Mouse (Mus musculus): ENCODE measurements around the gene Fez1. TPM values are rescaled to one million over a fixed set of nuclear protein-coding genes. Genes with fewer than 3 reads are reported as not detected.

Gene Fez1
- total and polyA plus RNA-seq, 3 experiments = not detected

GRCm38 (mm10) chr9:36898560-36898959, 76.9 kb downstream of the Fez1 start:
- Histone ChIP-seq H3K36me3 (ENCODE audit: control insufficient read depth in 1 of 2, insufficient read depth in 2 of 2, low read length in 2 of 2) (no peaks in the 10 kb centered on the region), H3K4me1 (ENCODE audit: control insufficient read depth in 1 of 2, insufficient read depth in 2 of 2, low read length in 2 of 2) (no peaks in the 10 kb centered on the region), H3K9ac (ENCODE audit: control insufficient read depth, low read depth, low read length, poor library complexity, severe bottlenecking) (no peak overlapping the region), H3K9me3 (replicated peaks; ENCODE audit: insufficient read depth, low read length) (no peaks in the 10 kb centered on the region), H3K27ac (ENCODE audit: control insufficient read depth, low read depth, low read length) (no peak overlapping the region), H3K79me2 (ENCODE audit: control insufficient read depth, insufficient read depth, low read length, poor library complexity) (no peaks in the 10 kb centered on the region), H3K27me3 (ENCODE audit: control insufficient read depth in 1 of 2, insufficient read depth in 2 of 2, low read length in 2 of 2) (peaks cover 0 to 4% of the 10 kb centered on the region in 2 experiments; a peak in 3 of 4 replicates), H3K4me3 (ENCODE audit: control insufficient read depth in 1 of 2, insufficient read depth in 1 of 2, low read depth in 2 of 2, low read length in 2 of 2) (no peak overlapping the region)
- no peak for DNase-seq (ENCODE audit: low read depth, low spot score)
- TF ChIP-seq JUND (IDR thresholded peaks at IDR 0.05; ENCODE audit: low read depth, low read length) = no peak

GRCm38 (mm10) chr9:36900464-36900863, 78.8 kb downstream of the Fez1 start:
- no peak overlapping the region for H3K9ac ChIP-seq (ENCODE audit: control insufficient read depth, low read depth, low read length, poor library complexity, severe bottlenecking)
- no peak for TF ChIP-seq USF1 (IDR thresholded peaks at IDR 0.05; ENCODE audit: low read depth, low read length)
- TF ChIP-seq MAX (IDR thresholded peaks at IDR 0.05; ENCODE audit: low read length) = no peak
- no peak overlapping the region for H3K27ac ChIP-seq (ENCODE audit: control insufficient read depth, low read depth, low read length)

GRCm38 (mm10) chr9:36905452-36905851, 83.8 kb downstream of the Fez1 start:
- peak; percentile 12 for DNase-seq (ENCODE audit: low read depth, low spot score)
- no peaks in the 10 kb centered on the region for H3K4me1 ChIP-seq (ENCODE audit: control insufficient read depth in 1 of 2, insufficient read depth in 2 of 2, low read length in 2 of 2)
- H3K9ac ChIP-seq (ENCODE audit: control insufficient read depth, low read depth, low read length, poor library complexity, severe bottlenecking) = no peak overlapping the region
- no peaks in the 10 kb centered on the region for H3K36me3 ChIP-seq (ENCODE audit: control insufficient read depth in 1 of 2, insufficient read depth in 2 of 2, low read length in 2 of 2)
- TF ChIP-seq TBP (IDR thresholded peaks at IDR 0.05; ENCODE audit: low read depth, low read length) (no peak), ETS1 (IDR thresholded peaks at IDR 0.05; ENCODE audit: low read depth, low read length) (0 out of 2 replicates have a peak, but pooled peaks have one; percentile 18), BHLHE40 (IDR thresholded peaks at IDR 0.05; ENCODE audit: borderline replicate concordance, low read depth, low read length) (no peak)
- H3K4me3 ChIP-seq (ENCODE audit: control insufficient read depth in 1 of 2, insufficient read depth in 1 of 2, low read depth in 2 of 2, low read length in 2 of 2) = no peak overlapping the region
- H3K79me2 ChIP-seq (ENCODE audit: control insufficient read depth, insufficient read depth, low read length, poor library complexity) = no peaks in the 10 kb centered on the region
- H3K9me3 ChIP-seq (replicated peaks; ENCODE audit: insufficient read depth, low read length) = no peaks in the 10 kb centered on the region
- H3K27ac ChIP-seq (ENCODE audit: control insufficient read depth, low read depth, low read length) = no peak overlapping the region
- H3K27me3 ChIP-seq (ENCODE audit: control insufficient read depth in 1 of 2, insufficient read depth in 2 of 2, low read length in 2 of 2) = peaks cover 0 to 2% of the 10 kb centered on the region in 2 experiments; a peak in 1 of 4 replicates

More at GRCm38 (mm10) chr9:36900464-36900863, 78.8 kb downstream of the Fez1 start:
- H3K27me3 ChIP-seq (ENCODE audit: control insufficient read depth in 1 of 2, insufficient read depth in 2 of 2, low read length in 2 of 2) = peaks cover 0 to 4% of the 10 kb centered on the region in 2 experiments; a peak in 3 of 4 replicates
- H3K9me3 ChIP-seq (replicated peaks; ENCODE audit: insufficient read depth, low read length) = no peaks in the 10 kb centered on the region
- no peak overlapping the region for H3K4me3 ChIP-seq (ENCODE audit: control insufficient read depth in 1 of 2, insufficient read depth in 1 of 2, low read depth in 2 of 2, low read length in 2 of 2)
- H3K36me3 ChIP-seq (ENCODE audit: control insufficient read depth in 1 of 2, insufficient read depth in 2 of 2, low read length in 2 of 2) = no peaks in the 10 kb centered on the region
- no peaks in the 10 kb centered on the region for H3K79me2 ChIP-seq (ENCODE audit: control insufficient read depth, insufficient read depth, low read length, poor library complexity)
- no peak for DNase-seq (ENCODE audit: low read depth, low spot score)
- no peaks in the 10 kb centered on the region for H3K4me1 ChIP-seq (ENCODE audit: control insufficient read depth in 1 of 2, insufficient read depth in 2 of 2, low read length in 2 of 2)

- Histone ChIP-seq H3K4me1 (ENCODE audit: control insufficient read depth in 1 of 2, insufficient read depth in 2 of 2, low read length in 2 of 2) (no peaks in the 10 kb centered on the region), H3K27me3 (ENCODE audit: control insufficient read depth in 1 of 2, insufficient read depth in 2 of 2, low read length in 2 of 2) (peaks cover 3 to 15% of the 10 kb centered on the region in 2 experiments; a peak in 3 of 4 replicates), H3K9me3 (replicated peaks; ENCODE audit: insufficient read depth, low read length) (no peaks in the 10 kb centered on the region), H3K79me2 (ENCODE audit: control insufficient read depth, insufficient read depth, low read length, poor library complexity) (no peaks in the 10 kb centered on the region), H3K9ac (ENCODE audit: control insufficient read depth, low read depth, low read length, poor library complexity, severe bottlenecking) (no peak overlapping the region), H3K4me3 (ENCODE audit: control insufficient read depth in 1 of 2, insufficient read depth in 1 of 2, low read depth in 2 of 2, low read length in 2 of 2) (no peak overlapping the region), H3K36me3 (ENCODE audit: control insufficient read depth in 1 of 2, insufficient read depth in 2 of 2, low read length in 2 of 2) (no peaks in the 10 kb centered on the region), H3K27ac (ENCODE audit: control insufficient read depth, low read depth, low read length) (no peak overlapping the region)
- TF ChIP-seq CTCF (IDR thresholded peaks at IDR 0.05 in 2 of 3, conservative IDR thresholded peaks at IDR 0.05 in 1 of 3; ENCODE audit: control insufficient read depth in 1 of 3, insufficient read depth in 1 of 3, low read depth in 2 of 3, low read length in 3 of 3, poor library complexity in 1 of 3, severe bottlenecking in 1 of 3) (peak; percentile 73 to 94 (median 91)), MXI1 (IDR thresholded peaks at IDR 0.05; ENCODE audit: low read depth, low read length) (no peak), SMC3 (IDR thresholded peaks at IDR 0.05; ENCODE audit: low read depth, low read length) (peak; percentile 52), RAD21 (IDR thresholded peaks at IDR 0.05; ENCODE audit: low read depth, low read length) (peak; percentile 57)
- DNase-seq (ENCODE audit: low read depth, low spot score) = peak; percentile 62
Observed at GRCm38 (mm10) chr9:36916362-36916761, 94.7 kb downstream of the Fez1 start.
